Mouse (Mus musculus) neural tube, embryonic 14.5 days (tissue): Measurements from ENCODE around the gene Chchd2. TPM values are rescaled to one million over a fixed set of nuclear protein-coding genes. Genes with fewer than 3 reads are reported as not detected.
A peak's percentile ranks its signal among the peaks of the same experiment; 100 is the strongest.
"Not testable (repeated sequence)": the region's sequence is repeated elsewhere in the genome, so short reads cannot be mapped to it uniquely, and the experiment has no call there.

Source experiments
- ATAC-seq: fragments of 200-750 bp; cut with Nextera tagmentation; 2 replicates; pipeline ENCODE4 v1.8.0; 2017; ENCODE audit warnings: low read depth, mild to moderate bottlenecking, moderate TSS enrichment, moderate library complexity
- H3K27ac ChIP-seq: fragments of 300-500 bp; sonication (generic); 2 replicates; pipeline ENCODE4 v1.5.1; 2014; ENCODE audit warnings: low read depth, mild to moderate bottlenecking, control low read depth, low read length, moderate library complexity, mixed read lengths
- H3K27me3 ChIP-seq: fragments of 300-500 bp; sonication (generic); 2 replicates; pipeline ENCODE4 v1.6.1; 2014; ENCODE audit warnings: low read length; ENCODE audit not compliant: control insufficient read depth, insufficient read depth
- H3K36me3 ChIP-seq: fragments of 300-500 bp; sonication (generic); 2 replicates; pipeline ENCODE4 v1.6.1; 2014; ENCODE audit warnings: low read length, mixed read lengths; ENCODE audit not compliant: control insufficient read depth, insufficient read depth
- H3K4me1 ChIP-seq: fragments of 300-500 bp; sonication (generic); 2 replicates; pipeline ENCODE4 v1.6.1; 2014; ENCODE audit warnings: low read length; ENCODE audit not compliant: control insufficient read depth, insufficient read depth
- H3K4me2 ChIP-seq: fragments of 300-500 bp; sonication (generic); 2 replicates; pipeline ENCODE4 v1.6.1; 2014; ENCODE audit warnings: mild to moderate bottlenecking, low read depth, low read length, control low read depth
- H3K4me3 ChIP-seq: fragments of 300-500 bp; sonication (generic); 2 replicates; pipeline ENCODE4 v1.5.1; 2014; ENCODE audit warnings: low read depth, low read length, control low read depth, mixed read lengths
- H3K9ac ChIP-seq: fragments of 300-500 bp; sonication (generic); replicated peaks from 2 replicates; pipeline ENCODE4 v1.6.1; 2014; ENCODE audit warnings: low read depth, mild to moderate bottlenecking, control low read depth, low read length, mixed read lengths
- H3K9me3 ChIP-seq: fragments of 300-500 bp; sonication (generic); 2 replicates; pipeline ENCODE4 v1.6.1; 2016; ENCODE audit warnings: low read length; ENCODE audit not compliant: control insufficient read depth
- WGBS: fragments of 180-500 bp; shearing (Covaris S2); extraction: QIAGEN DNeasy Blood & Tissue Kit; methylation state at CpG from one replicate; pipeline ENCODE4 v1.1.7; 2014; 5-methylcytosine and 5-hydroxymethylcytosine counted together
- polyA plus RNA-seq: library from polyadenylated mRNA; unstranded; fragments of >200 nt; fragmentation: Nextera tagmentation; extraction: Ambion mirVana; gene quantifications from 2 replicates; pipeline ENCODE4 v1.2.1, GENCODE M21; 2014

The Chchd2 gene
- polyA plus RNA-seq, 1 experiment from 2014 or later, result 717 TPM

DNA sequence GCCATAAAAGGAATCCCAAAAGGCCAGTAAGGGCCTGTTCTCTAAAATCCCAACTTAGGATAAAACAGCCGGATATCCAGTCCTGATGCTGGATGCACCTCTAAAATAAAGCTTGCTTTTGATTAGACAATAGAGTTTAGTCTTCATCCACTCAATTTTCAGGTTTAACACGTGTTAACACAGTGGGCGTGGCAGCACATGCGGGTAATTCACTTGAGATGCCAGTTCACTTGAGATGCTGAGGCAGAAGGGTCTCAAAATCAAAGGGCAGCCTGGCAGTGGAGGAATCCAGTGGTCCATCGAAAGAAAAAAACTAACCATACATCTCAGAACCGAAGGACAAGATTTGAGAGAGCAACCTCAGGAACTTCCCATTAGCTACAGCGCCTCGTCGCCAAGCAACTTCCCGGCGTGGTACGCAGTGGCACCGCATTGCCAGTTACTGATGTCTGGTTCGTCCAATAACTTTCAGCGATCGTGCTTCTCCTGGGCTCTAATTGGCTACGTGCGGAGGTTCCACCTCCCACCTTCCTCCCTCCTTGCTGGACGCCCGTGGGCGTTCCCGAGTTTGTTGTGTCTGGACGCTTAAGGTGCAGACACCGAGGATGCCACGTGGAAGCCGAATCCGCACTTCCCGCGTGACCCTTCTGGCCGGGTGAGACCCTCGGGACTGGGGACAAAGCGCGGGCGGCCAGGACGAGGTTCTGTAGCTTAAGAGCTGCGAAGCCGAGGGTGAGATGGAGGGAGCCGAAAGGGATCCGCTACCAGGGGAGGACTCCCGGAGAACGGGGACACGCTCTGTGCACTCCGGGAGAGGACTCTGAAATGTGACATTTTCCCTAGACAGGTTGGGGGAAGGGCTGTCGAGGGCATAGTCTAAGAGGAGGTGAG lies 8.2 kb upstream of the Chchd2 start, which contains the start of gene Zbed5:
Gene Zbed5, plus strand, starts transcription at position 526 of the 891 bp plus-strand sequence.
- 2% methylated on average over 44 of the region's 44 CpGs for WGBS
- peak; percentile 99 for ATAC-seq
- Histone ChIP-seq H3K4me1 (peaks cover 3% of the 10 kb centered on the region; the same call in 1 of the 2 replicates), H3K4me3 (peak within 1 kb of the TSS; percentile 55), H3K27ac (no peak within 1 kb of the TSS), H3K36me3 (no peaks in the 10 kb centered on the region), H3K4me2 (peak within 1 kb of the TSS; percentile 72), H3K27me3 (no peaks in the 10 kb centered on the region), H3K9ac (peak within 1 kb of the TSS; percentile 46), H3K9me3 (no peaks in the 10 kb centered on the region)

DNA sequence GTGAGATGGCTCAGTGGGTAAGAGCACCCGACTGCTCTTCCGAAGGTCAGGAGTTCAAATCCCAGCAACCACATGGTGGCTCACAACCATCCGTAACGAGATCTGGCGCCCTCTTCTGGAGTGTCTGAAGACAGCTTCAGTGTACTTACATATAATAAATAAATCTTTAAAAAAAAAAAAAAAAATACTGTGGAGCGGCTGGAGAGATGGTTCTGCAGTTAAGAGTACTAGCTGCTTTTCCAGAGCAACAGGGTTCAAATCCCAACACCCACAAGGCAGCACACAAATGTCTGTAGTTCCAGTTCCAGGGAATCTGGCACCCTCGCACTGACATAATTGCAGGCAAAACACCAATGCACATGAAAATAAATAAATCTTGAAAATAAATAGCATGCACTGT lies 3.1 kb upstream of the Chchd2 start:
- not testable (repeated sequence) for H3K9me3 ChIP-seq, H3K36me3 ChIP-seq, H3K27me3 ChIP-seq, H3K27ac ChIP-seq, H3K4me1 ChIP-seq, H3K4me3 ChIP-seq, ATAC-seq, H3K4me2 ChIP-seq, H3K9ac ChIP-seq
- WGBS, result 85% methylated on average over 4 of the region's 7 CpGs

DNA sequence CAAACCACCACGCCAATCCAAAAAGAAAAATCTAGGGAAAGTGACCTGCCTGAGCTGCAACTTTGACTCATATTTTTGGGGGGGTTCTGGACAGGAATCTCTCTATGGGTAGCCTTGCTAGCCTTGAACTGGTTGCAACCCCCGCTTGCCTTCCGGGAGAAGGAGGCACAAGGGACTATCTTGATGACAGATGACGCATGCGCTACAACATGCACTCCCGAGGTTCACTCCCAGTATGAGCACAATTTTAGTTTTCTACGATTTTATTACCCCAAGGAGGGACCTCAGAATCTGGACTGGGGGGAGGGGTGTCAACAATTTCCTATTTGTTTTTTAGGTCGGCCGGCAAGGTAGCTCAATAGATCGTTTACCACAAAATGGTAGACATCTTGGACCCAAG lies 999 bp downstream of the Chchd2 start:
- 40% methylated on average over 10 of the region's 10 CpGs for WGBS
- Histone ChIP-seq H3K4me2 (peak overlapping the region; percentile 59), H3K27ac (no peak overlapping the region), H3K4me3 (peak overlapping the region; percentile 78), H3K4me1 (peaks cover 11% of the 10 kb centered on the region), H3K36me3 (peaks cover 17% of the 10 kb centered on the region), H3K27me3 (no peaks in the 10 kb centered on the region), H3K9me3 (no peaks in the 10 kb centered on the region), H3K9ac (peak overlapping the region; percentile 86; the same call in 1 of the 2 replicates)
- ATAC-seq, result no peak

DNA sequence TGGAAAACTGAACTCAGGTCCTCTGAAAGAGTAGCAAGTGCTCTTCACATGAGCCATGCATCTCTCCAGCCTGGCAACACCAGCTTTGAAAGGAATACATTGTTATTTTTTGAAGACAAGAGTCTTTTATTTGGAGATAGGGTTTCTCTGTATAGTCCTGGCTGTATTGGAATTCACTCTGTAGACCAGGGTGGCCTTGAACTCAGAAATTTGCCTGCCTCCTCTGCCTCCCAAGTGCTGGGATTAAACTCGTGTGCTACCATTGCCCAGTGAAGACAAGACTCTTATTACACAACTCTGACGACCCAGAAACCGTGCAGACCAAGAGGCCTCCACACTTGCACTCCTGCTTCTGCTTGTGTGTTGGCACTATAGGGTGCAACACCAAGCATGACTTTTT lies 7.4 kb downstream of the Chchd2 start:
- no peaks in the 10 kb centered on the region for H3K27me3 ChIP-seq
- no peaks in the 10 kb centered on the region for H3K9me3 ChIP-seq
- 76% methylated on average over 3 of the region's 3 CpGs for WGBS
- no peak overlapping the region for H3K4me2 ChIP-seq
- no peak for ATAC-seq
- H3K4me1 ChIP-seq, result no peaks in the 10 kb centered on the region
- no peak overlapping the region for H3K4me3 ChIP-seq
- H3K9ac ChIP-seq, result no peak overlapping the region
- H3K36me3 ChIP-seq, result peaks cover 26% of the 10 kb centered on the region
- H3K27ac ChIP-seq, result no peak overlapping the region

DNA sequence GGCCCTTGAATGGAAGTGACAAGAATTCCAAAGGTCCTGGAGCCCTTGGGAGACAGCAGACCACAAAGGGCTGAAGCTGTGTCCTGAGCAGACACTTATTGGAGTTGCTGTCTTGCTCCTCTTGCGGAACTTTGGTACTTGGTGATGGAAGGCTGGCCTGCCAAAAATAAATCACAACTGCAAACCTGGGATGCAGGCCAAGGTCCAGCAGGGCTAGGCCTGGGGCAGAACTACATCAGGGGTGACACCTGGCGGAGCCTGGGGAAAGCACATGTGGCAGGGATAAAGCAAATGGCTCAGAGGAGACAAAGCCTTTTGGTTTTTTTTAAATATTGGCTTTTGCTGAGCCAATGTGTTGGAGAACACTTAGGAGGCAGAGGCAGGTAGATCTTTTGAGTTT lies 8.3 kb downstream of the Chchd2 start:
- Histone ChIP-seq H3K4me2 (no peak overlapping the region), H3K4me1 (no peaks in the 10 kb centered on the region), H3K27me3 (no peaks in the 10 kb centered on the region), H3K9me3 (no peaks in the 10 kb centered on the region), H3K36me3 (peaks cover 26% of the 10 kb centered on the region), H3K4me3 (no peak overlapping the region), H3K27ac (no peak overlapping the region), H3K9ac (no peak overlapping the region)
- no peak for ATAC-seq
- 58% methylated on average over 2 of the region's 2 CpGs for WGBS

DNA sequence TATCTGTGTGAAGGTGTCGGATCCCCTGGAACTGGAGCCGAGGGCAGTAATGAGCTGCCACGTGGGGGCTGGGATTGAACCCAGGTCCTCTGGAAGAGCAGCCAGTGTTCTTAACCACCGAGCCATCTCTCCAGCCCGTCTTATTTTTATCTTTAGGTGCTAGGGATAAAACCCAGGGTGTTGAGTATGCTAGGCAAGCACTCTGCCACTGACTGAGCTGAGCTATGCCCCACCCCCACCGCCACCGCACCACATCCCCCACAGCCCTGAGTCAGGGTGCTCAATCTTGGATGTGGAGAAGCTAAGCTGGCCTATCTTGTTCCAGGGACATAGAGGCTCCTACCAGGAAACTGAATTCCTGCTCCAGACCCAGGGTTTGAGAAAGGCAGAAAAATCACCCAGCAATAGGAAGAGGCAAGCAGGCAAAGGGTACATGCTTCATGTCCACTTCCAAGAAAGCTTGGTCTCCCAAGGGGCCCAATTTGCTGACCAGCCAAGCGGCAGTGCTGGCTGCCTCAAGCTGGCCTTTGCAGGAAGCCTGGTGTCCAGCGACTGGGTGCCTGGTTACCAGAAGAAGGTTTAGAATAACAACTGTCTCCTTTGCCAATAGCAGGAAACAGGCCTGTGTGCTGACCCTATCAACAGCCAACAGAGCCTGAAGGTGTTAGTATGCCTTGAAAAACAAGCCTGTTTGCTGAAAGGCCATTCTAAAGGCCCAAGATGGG lies 9.4 kb downstream of the Chchd2 start:
- Histone ChIP-seq H3K36me3 (peaks cover 19% of the 10 kb centered on the region), H3K4me1 (no peaks in the 10 kb centered on the region), H3K4me2 (no peak overlapping the region), H3K9ac (no peak overlapping the region), H3K9me3 (no peaks in the 10 kb centered on the region), H3K4me3 (no peak overlapping the region), H3K27ac (no peak overlapping the region), H3K27me3 (no peaks in the 10 kb centered on the region)
- 77% methylated on average over 9 of the region's 9 CpGs for WGBS
- no peak for ATAC-seq

DNA sequence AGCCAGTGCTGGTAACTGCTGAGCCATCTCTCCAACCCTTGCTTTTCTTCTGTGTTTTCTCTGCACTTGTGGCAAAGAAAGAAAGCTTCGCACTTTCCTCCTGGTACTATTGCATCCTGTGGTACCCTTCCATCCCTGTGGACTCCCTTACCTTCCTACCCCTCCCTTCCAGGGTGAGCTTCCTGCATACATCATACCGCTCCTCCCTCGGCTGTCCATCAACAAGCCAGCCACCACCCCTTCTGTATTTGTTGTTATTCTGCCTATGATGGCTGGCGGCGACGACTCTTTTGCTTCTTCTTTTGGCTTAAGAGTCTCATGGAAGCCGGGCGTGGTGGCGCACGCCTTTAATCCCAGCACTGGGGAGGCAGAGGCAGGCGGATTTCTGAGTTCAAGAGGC lies 12.2 kb downstream of the Chchd2 start:
- WGBS, result 75% methylated on average over 11 of the region's 11 CpGs
- Histone ChIP-seq H3K4me2 (no peak overlapping the region), H3K4me3 (no peak overlapping the region), H3K36me3 (peaks cover under 1% of the 10 kb centered on the region; the same call in 1 of the 2 replicates), H3K4me1 (no peaks in the 10 kb centered on the region), H3K9ac (no peak overlapping the region), H3K27ac (no peak overlapping the region), H3K27me3 (no peaks in the 10 kb centered on the region), H3K9me3 (no peaks in the 10 kb centered on the region)
- no peak for ATAC-seq

DNA sequence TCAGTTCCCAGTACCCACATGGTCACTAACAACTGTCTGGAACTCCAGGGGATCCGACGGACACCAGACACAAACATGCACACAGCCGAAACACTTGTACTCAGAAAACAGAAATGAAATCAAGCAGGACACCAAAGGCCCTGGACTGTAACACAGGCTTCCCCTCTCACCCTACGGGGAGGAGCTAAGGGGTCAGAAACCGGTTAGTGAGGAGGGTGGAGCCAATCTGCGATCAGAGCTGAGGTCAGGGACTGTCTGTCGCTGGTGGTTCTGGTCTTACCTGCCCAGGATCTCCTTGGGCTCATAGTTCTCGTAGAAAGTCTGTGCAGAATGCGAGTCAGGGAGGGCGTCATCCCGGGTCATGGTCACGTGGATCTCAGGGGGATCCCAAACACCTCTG lies 13.3 kb downstream of the Chchd2 start:
- 86% methylated on average over 12 of the region's 12 CpGs for WGBS

DNA sequence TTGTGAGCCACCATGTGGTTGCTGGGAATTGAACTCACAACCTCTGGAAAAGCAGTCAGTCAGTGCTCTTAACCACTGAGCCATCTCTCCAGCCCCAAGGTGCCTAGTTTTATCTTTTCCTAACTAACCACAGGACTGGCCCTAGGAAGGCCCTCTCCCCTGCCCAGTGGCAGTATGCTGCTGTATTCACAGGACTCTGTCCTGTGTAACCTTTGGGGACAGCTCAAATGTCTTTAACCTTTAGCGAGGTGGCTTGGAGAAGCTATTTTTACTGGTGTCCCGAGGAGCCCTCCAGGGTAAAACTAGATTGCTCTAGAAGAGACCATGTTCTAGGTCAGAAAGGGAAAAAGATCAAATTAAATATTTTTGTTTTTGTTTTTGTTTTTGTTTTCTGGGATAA lies 16.0 kb downstream of the Chchd2 start:
- Histone ChIP-seq H3K4me1 (no peaks in the 10 kb centered on the region), H3K4me3 (no peak overlapping the region), H3K27me3 (no peaks in the 10 kb centered on the region), H3K9me3 (no peaks in the 10 kb centered on the region), H3K27ac (no peak overlapping the region), H3K36me3 (no peaks in the 10 kb centered on the region), H3K4me2 (no peak overlapping the region), H3K9ac (no peak overlapping the region)
- 84% methylated on average over 2 of the region's 2 CpGs for WGBS
- no peak for ATAC-seq

More for the DNA sequence above, 13.3 kb downstream of the Chchd2 start:
- Histone ChIP-seq H3K9me3 (no peaks in the 10 kb centered on the region), H3K4me3 (no peak overlapping the region), H3K9ac (no peak overlapping the region), H3K4me1 (no peaks in the 10 kb centered on the region), H3K27ac (no peak overlapping the region), H3K36me3 (no peaks in the 10 kb centered on the region), H3K27me3 (no peaks in the 10 kb centered on the region), H3K4me2 (no peak overlapping the region)
- ATAC-seq, result no peak
